Mouse (Mus musculus): ENCODE results near the gene Scgb2b21.
"Not testable (repeated sequence)": the region's sequence is repeated elsewhere in the genome, so short reads cannot be mapped to it uniquely, and the experiment has no call there.

Gene Scgb2b21

GRCm38 (mm10) chr7:33520358-33520757 is at the start of gene Scgb2b21:
TSS of gene Scgb2b21 (minus strand) at chr7:33520458.
- DNase-seq (ENCODE audit: low spot score) = no peak

- not testable (repeated sequence) for DNase-seq (ENCODE audit: low spot score)
These were observed 23.2 kb upstream of the Scgb2b21 start for GRCm38 (mm10) chr7:33543420-33543819.
